Mouse (Mus musculus) left cerebral cortex, adult 9 months (tissue): ENCODE results near the gene Vasn.

Experiments
- DNase-seq, 2 experiments: peaks; one replicate each; pipeline ENCODE4 v3.0.0; 2022; ENCODE audit warnings: low spot score in 2 of 2

Gene Vasn

DNA sequence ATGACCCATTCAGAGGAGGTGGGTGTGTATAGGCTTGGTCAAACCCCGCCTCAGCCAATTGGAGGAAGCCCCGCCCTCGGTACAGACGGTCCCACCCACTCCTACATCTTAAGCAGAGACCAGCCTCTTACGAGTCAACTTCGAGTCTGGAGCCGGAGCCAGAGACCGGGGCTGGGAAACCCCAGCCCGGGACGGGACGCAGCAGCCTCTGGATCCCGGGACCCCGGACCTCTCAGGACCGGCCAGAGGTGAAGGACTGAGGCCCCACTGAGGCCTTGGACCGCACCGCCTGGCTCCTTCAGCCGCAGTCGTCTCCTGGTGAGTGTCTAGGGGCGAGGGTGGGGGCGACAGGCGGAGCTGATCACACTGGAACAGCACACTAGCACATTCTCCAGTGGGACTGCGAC, at the start of gene Vasn, which contains the start of gene Dnaja3:
TSS of gene Vasn (plus strand) at position 111 of the 407 bp plus-strand sequence.
TSS of gene Dnaja3 (plus strand) at position 159 of the 407 bp plus-strand sequence.
- peak in 1 of 2 experiments; percentile 76 for DNase-seq

- no peak for DNase-seq
Observed at GRCm38 (mm10) chr16:4590236-4590635, 49.5 kb upstream of the Vasn start.

- DNase-seq = peak in 1 of 2 experiments; percentile 63
Observed at GRCm38 (mm10) chr16:4592909-4593875, 46.5 kb upstream of the Vasn start.

- DNase-seq = no peak
Observed at GRCm38 (mm10) chr16:4593971-4594813, 45.5 kb upstream of the Vasn start, which contains the start of gene Glis2. TSS of gene Glis2 (plus strand) at chr16:4594713.

DNA sequence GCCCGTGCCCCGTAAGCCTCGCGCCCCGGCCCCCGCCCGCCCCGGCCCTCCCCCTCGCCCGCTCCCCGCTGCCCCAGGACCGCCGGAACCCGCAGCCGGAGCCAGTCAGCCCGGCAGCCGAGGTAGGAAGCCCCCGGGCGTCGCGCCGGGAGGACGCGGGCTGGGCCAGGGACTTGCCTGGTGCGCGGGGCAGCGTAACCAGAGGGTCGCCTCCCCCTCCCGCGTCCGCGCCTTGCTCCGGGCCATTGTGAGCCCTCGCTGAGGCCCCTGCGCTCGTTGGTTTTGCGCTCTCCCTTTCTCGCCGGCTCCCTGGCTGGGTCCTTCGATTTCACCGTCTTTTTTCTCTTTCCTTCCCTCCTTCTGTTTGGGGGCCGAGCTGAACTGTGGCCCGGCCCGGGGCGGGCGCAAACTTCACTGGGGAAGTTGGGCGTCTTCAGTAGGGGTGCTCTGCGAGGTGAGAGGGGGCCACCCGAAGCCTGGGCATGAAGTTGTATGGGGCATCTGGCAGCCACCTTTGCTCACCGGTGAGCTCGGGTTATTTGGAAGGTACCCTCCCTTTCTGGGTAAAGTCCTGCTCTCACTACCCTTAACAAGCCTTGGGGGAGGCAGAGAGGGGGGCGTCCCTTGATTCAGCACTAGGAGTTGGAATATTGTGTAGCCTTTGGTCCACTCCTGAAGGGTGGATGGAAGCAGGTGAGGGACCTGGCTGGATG, 44.8 kb upstream of the Vasn start:
- no peak for DNase-seq

GRCm38 (mm10) chr16:4595527-4595963, 44.2 kb upstream of the Vasn start:
- no peak for DNase-seq

DNA sequence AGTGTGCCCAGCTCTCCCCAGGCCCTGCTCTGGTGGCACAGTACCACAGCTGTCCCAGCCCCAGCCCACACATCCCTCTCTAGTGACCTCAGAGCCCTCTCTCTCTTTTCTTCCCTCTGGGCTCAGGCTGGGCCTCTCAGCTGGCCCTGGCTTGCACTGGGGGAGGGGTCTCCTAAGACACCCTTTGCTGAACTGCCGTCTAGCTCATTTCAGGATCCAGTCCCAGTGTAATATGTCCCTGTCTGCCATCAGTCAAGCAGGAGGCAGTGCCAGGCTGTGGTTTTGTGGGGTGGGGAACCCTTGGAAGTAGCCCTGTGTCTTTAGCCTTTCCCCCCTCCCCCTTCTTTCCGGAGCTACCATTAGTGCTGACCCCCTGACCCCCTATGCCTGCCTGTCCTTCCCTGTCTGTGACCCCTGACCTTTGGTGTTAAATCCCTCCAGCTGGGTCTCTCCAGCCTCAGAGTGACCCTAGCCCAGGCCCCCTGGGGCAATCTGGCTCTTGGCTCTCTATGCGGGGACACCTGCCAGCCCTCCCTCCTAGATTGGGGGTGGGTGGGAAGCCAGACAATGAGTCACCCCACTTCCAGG, 43.5 kb upstream of the Vasn start:
- no peak for DNase-seq

DNA sequence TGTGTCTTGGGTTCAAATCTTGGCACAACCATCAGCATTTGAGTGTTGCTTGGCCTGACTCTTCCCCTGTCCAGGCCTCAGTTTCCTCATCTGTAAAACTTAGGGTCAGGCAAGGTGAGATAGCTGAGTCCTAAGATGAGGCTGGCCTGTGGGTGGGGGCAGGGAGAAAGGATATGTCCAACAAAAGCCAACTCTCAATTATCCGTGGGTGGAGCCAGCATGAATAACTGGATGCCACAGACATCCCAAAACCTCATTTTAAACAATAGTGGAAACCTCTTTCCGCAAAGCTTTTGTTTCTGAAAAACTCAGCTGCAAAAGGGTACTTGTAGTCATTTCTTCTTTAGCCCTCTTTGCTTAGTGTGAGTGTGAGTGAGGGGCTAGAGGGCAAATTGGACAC, 42.9 kb upstream of the Vasn start:
- DNase-seq = no peak

DNA sequence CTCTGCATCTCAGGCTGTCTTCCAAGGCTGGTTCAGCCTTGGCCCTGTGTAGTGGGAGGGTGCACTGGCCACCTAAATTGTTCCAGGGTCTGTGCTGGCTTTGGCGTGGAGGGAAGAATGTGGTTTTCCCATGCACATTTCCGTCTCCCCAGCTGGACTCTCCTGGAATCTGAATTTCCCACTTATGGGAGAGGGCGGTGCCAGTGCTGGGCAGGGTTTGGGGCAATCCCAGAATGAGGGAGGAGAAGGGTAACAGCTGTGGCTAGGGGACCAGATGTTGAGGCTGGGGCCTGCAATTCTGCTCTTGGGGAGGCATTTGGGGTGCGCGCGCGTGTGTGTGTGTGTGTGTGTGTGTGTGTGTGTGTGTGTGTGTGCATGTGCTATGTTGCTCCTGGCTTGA, 42.4 kb upstream of the Vasn start:
- no peak for DNase-seq

GRCm38 (mm10) chr16:4598041-4598440, 41.7 kb upstream of the Vasn start:
- DNase-seq = no peak

- DNase-seq = no peak
Observed at GRCm38 (mm10) chr16:4598891-4599543, 40.7 kb upstream of the Vasn start.

- DNase-seq = no peak
Observed at GRCm38 (mm10) chr16:4599616-4600015, 40.1 kb upstream of the Vasn start.

DNA sequence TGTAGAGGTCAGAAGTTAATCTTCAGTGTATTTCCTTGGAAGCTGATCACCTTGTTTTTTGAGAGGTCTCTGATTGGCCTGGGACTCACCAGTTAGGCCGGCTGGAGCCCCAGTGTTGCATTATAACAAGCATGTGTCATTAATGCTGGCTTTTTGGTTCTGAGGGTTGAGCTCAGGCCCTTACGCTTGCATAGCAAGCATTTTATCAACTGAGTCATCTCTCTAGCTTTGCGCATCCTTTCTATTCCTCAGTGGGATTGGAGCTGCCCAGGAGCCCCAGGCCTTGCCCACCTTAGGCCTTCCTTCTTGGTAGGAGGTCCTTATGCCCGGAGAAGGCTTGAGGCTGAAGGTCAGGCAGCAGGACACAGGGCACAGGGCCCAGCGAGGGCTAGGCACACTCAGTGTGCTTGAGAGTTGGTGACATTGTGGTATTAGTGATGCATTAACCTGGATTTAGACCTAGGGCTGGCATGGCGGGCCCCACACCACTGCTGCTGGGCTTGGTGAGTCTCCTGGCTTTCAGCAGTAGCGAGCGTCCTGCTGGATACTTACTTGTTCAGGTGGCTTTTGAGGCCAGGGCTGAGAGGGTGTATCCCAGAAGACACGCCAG, 38.9 kb upstream of the Vasn start:
- no peak for DNase-seq

GRCm38 (mm10) chr16:4602189-4602588, 37.6 kb upstream of the Vasn start:
- DNase-seq = no peak

DNA sequence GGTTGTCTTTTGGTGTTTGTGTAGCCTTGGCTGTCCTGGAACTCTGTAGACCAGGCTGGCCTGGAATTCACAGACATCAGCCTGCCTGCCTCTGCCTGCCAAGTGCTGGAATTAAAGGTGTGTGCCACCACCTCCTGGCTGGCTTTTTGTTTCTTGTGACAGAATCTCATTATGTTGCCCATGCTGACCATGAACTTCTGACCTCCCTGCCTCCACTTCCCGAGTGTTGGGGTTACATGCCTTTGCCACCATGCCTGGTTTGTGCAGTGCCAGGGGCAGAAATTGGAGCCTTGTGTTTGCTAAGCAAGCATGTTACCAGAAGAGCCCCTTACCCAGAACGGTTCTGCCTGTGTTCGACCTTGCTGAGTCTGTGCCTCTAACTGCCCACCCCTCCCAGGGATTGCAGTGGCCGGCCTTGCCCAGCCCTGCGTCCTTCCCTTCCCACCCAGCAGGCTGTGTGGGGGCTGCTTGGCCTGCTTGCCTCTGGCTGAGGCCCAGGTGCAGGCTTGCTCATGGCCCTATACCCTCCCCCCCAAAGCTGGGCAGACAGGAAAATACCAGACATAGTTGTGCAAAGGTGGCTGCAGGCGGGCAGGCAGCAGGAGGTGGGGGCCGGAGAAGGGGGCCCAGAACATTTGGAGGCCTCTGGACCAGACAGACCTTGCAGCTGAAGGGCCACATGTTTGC, 36.8 kb upstream of the Vasn start:
- no peak for DNase-seq

DNA sequence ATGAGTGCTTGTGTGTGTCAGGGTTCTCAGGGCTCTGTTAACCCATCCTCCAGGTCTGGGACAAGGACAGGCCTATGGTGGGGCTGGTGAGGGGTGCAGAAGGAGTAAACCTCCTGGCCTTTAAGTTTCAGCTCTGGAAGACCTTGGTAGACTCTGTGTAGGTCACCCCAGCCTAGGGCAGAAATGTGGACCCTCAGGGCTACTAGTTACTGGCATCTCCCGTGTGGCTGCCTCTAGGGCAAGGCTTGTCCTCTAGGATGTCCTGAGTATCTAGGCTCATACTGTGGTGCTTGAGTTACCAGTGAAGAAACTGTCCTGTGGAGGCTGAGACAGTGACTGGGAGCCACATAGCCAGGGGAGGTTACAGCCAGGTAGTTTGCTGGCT, 36.3 kb upstream of the Vasn start:
- no peak for DNase-seq

- no peak for DNase-seq
Observed at GRCm38 (mm10) chr16:4604293-4604837, 35.4 kb upstream of the Vasn start.

- DNase-seq = no peak
Observed at GRCm38 (mm10) chr16:4605514-4606131, 34.1 kb upstream of the Vasn start.
